Mouse (Mus musculus) gastrocnemius, adult 8-10 months (tissue): ENCODE data around the gene Klhl26. TPM values are rescaled to one million over a fixed set of nuclear protein-coding genes. Genes with fewer than 3 reads are reported as not detected.

Experiments used
- DNase-seq, 2 experiments: peaks; one replicate each; pipeline ENCODE4 v3.0.0; 2022; ENCODE audit warnings: low spot score in 2 of 2
- total RNA-seq, 4 experiments: library from RNA; stranded (reverse); gene quantifications; 2 replicates each; pipeline ENCODE4 v1.2.4; 2022

The Klhl26 gene
- total RNA-seq, 4 experiments from 2014 or later: 6.6 to 9.7 (median 7.5) TPM

GRCm38 (mm10) chr8:70477269-70477982 is 658 bp upstream of the Klhl26 start:
- DNase-seq: no peak

DNA sequence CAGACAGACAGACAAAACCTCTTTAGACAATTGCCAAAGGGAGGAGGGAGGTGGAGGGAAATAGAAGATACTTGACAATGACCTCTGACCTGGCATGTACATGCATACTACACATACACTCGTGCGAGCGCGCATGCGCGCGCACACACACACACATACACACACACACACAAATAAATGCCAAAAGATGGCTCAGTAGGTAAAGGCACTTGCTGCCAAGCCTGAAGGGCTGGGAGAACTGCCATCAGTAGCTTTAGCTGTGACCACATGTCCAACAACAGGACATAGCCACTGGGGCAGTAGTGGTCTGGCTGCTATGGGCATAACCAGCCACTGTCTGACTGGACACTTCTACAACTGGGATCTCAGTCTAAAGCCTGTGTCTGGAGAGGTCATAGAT is 4.9 kb downstream of the Klhl26 start:
- no peak for DNase-seq

GRCm38 (mm10) chr8:70469938-70470337 is 6.8 kb downstream of the Klhl26 start:
- no peak for DNase-seq

- no peak for DNase-seq
These were observed 7.4 kb downstream of the Klhl26 start for GRCm38 (mm10) chr8:70469295-70469916.

GRCm38 (mm10) chr8:70468733-70469132 is 8.0 kb downstream of the Klhl26 start:
- no peak for DNase-seq

GRCm38 (mm10) chr8:70467907-70468306 is 8.9 kb downstream of the Klhl26 start:
- DNase-seq: no peak

GRCm38 (mm10) chr8:70467229-70467725 is 9.5 kb downstream of the Klhl26 start:
- peak in 1 of 2 experiments; percentile 40 for DNase-seq

DNA sequence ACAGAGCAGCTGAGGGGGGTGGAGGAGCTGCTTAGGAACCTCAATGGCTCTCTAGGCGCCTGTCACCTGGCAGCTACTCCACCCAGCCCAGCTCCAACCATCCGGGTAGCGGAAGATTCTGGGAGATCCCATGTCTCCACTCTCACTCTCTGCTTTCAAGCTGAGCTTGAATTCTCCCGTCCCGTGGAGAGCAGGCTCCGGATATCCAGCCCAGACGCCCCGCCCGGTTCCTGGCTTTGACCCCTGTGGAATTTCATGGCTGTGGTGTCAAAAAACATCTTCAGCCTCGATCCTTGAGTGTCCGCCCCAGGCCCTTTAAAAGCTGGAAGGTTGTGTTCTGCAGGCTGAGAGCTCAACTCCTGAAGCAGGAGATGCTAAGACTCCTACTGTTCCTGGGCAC is 10.0 kb downstream of the Klhl26 start:
- peak; percentile 68 to 69 for DNase-seq

DNA sequence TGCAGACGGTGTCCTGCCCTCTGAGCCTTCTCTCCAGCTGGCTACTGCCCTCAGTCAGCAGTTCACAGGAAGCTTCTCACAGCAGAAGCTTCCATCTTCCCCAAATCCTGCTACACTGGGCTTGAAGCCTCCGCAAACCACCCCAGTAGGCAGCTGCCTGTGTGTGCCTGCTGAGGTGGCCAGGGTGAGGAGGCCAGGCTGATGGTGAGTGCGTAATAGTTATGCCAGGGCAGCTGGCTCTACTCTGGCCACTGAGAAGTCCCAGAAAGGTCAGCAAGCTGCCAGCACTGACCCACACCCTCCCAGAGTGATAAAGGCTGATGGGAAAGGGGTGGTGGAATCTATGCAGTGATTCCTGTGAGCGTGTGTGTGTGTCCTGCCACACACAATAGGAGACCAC is 10.5 kb downstream of the Klhl26 start:
- peak in 1 of 2 experiments; percentile 49 for DNase-seq

DNA sequence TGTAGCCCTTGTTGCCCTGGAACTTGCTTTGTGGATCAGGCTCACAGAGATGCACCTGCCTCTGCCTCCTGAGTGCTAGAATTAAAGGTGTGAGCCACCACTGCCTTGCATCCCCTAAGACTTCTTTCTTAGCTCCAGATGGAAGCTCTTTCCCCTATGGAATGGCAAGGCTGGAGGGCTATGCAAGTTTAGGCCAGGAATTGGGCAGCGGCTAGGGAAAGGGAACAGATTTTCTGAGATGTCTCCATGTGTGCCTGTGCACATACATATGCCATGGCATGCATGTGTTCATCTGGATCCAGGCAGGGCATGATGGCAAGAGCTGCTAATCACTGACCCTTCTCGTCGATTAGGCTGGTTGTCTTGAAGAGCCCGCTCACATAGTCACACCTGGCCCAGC is 11.1 kb downstream of the Klhl26 start:
- no peak for DNase-seq

GRCm38 (mm10) chr8:70464162-70464561 is 12.6 kb downstream of the Klhl26 start:
- no peak for DNase-seq

DNA sequence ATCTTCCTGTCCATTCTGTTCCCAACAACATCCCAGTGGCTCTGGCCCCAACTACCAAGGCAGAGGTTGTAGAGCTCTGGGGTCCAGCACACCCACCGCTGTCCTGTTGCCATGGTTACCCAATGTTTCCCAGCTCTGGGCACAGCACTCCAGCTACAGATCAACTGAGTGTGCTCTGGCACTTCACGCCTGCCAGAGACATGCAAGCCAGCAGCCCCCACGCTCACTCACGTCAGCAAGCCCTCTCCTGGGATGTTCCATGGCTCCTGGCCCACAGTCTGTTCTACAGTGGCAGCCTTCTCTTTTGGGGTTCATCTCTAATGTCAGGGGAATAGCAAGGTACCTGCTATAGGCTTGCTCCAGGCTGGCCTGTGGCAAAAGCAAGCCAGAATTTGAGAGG is 13.5 kb downstream of the Klhl26 start:
- DNase-seq: peak in 1 of 2 experiments; percentile 53

- DNase-seq: no peak
These were observed 14.3 kb downstream of the Klhl26 start for GRCm38 (mm10) chr8:70462516-70462813.

DNA sequence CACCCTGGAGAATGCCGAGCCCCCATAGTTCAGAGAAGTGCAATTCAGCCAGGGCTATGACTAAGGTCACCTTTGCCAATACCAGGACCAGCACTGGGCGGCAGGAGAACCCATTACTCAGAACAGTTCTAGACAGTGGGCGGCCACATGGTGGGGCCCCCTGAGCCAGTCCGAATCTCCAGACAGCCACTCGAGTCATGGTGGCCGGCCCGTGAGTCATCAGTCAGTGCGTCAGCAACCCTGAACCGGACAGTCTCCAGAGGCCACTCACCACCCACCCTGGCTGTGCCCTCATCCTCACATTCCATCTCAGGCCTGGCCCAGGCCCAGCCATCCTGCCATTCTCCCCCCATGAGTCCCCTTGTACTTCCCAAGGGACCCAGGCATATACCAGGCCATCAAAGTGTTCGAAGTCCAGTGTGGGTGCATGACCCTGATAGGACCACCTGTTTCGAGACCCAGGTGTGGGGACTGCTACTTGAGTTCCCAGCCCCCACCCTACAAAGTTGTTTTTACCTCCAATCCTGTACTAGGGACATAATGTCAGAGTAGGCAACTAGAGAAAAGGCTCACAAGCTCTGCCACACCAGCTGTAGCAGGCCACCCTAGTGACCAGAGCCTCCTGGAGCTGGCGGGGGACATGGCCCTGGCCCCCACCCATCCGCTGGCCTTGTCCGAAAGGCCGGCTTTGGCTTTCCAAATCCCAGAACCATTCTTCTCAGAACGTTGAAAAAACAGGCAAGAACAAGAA is 14.8 kb downstream of the Klhl26 start:
- peak in 1 of 2 experiments; percentile 33 for DNase-seq

DNA sequence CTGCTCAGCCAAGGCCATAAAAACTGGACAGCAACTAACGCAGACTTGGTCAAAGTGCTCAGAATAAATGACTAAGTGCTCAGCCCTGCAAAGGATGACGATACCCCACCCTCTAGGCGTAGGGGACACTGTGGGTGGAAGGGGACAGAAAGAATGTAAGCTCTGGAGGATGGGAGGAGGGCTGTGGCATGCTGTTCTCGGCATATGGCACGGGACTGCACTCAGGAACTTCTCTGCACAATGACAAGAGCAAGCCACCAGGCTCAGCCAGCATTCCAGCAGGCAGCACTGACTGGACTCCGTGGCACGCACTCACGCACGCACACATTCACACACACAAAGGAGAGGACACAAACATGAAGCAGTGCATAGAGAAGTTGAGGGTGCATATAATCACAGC is 16.2 kb downstream of the Klhl26 start:
- DNase-seq: no peak

- no peak for DNase-seq
These were observed 16.6 kb downstream of the Klhl26 start for GRCm38 (mm10) chr8:70460199-70460598.

GRCm38 (mm10) chr8:70459636-70460035 is 17.1 kb downstream of the Klhl26 start:
- no peak for DNase-seq

DNA sequence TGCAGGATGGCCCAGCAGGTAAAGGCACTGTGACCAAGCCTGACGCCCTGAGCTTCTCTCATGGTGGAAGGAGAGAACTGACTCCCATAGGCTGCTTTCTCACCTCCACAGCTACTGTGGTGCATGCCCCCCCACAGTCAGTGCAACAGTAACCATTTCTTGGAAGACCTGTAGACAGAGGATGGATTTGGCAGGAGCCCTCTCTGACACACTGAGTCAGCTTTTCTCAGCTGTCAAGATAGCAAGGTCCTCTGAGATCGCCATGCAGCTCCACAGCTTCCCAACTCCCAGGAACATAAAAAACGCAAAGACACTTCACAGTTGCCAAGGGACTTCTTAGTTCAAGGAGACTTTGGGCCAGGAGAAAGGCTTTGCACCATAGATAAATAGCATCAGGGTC is 18.3 kb downstream of the Klhl26 start:
- no peak for DNase-seq

- DNase-seq: no peak
These were observed 18.9 kb downstream of the Klhl26 start for GRCm38 (mm10) chr8:70457882-70458281.

DNA sequence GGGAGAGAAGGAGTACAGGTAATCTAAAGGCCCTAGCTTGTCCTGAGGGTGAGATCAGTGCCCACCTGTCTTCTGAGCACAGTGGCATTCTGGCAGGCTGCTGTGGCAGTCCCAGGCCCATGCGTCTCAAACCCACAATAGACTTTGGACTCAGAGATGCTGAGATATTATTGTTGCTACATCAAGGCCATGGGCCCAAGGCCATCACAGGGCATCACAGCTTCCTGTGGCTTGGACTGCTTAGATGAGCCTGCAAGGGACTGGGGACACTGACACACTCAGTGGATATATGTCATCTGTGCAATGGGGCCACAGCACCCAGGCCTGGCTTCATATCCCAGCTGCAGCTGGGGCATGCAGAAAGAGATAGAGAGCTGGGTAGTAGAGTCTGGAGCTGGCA is 19.8 kb downstream of the Klhl26 start:
- DNase-seq: no peak

- DNase-seq: peak in 1 of 2 experiments; percentile 36
These were observed 22.9 kb downstream of the Klhl26 start for GRCm38 (mm10) chr8:70453852-70454251.

- no peak for DNase-seq
These were observed 24.4 kb downstream of the Klhl26 start for GRCm38 (mm10) chr8:70452196-70452966.
